Mouse (Mus musculus) monocyte, adult 5-6 weeks (primary cell): Measurements from ENCODE around the gene Bmt2. TPM values are rescaled to one million over a fixed set of nuclear protein-coding genes. Genes with fewer than 3 reads are reported as not detected.

Experiments
- ATAC-seq: fragments of 153-309, 156-312 bp; replicated peaks from 2 replicates; pipeline ENCODE4 v1.8.0; 2017; ENCODE audit warnings: mild to moderate bottlenecking; ENCODE audit not compliant: low TSS enrichment, insufficient number of reproducible peaks, severe bottlenecking, poor library complexity, low FRiP score
- total RNA-seq: library from RNA; stranded (forward); fragments of 200-1000, 200-491, 200-594 nt; gene quantifications from 3 replicates; pipeline ENCODE4 v1.2.3, GENCODE M21; 2017

The Bmt2 gene
- total RNA-seq, 1 experiment from 2014 or later, result 23.4 TPM

DNA sequence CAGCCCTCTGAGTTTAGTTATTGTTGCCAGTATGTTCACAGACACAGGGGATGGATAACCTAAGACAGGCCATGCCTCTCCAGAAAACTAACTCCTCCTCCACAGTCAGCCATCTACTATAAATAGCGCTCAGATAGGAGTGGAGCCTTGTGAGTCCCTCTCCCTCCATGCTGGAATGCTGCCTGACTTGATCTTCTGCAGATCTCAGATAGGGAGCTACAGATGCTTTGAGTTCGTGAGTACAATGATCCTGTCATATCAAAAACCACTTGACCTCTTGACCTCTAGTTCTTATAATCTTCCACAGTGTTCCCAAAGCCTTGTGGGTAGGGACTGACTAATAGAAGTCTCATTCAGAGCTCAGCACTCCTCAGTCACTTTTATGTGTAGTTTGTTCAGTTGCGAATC is 41.2 kb downstream of the Bmt2 start:
- ATAC-seq, result no peak

- no peak for ATAC-seq
Observed at GRCm38 (mm10) chr6:13632571-13632970, 45.2 kb downstream of the Bmt2 start.

- ATAC-seq, result no peak
Observed at GRCm38 (mm10) chr6:13630607-13631006, 47.2 kb downstream of the Bmt2 start.

DNA sequence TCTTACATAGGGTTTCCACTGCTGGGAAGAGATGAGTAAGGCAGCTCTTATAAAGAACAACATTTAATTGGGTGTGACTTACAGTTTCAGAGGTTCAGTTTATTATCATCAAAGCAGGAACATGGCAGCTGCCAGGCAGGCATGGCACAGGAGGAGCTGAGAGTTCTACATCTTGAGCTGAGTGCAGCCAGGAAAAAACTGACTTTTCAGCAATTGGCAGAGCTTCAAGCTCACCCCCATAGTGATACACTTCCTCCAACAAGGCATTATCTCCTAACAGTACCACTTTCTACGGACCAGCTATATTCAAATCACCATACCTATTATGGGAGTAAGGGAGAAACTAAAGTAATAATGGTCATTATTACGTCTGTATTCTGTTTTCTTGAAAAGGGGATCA is 58.1 kb downstream of the Bmt2 start:
- no peak for ATAC-seq

- no peak for ATAC-seq
Observed at GRCm38 (mm10) chr6:13617110-13617509, 60.7 kb downstream of the Bmt2 start.

- ATAC-seq, result no peak
Observed at GRCm38 (mm10) chr6:13614568-13614967, 63.2 kb downstream of the Bmt2 start.

- no peak for ATAC-seq
Observed at GRCm38 (mm10) chr6:13613671-13614070, 64.1 kb downstream of the Bmt2 start.

GRCm38 (mm10) chr6:13610869-13611268 is 66.9 kb downstream of the Bmt2 start:
- peak; percentile 53 for ATAC-seq

GRCm38 (mm10) chr6:13609353-13610140 is 68.2 kb downstream of the Bmt2 start:
- ATAC-seq, result no peak

DNA sequence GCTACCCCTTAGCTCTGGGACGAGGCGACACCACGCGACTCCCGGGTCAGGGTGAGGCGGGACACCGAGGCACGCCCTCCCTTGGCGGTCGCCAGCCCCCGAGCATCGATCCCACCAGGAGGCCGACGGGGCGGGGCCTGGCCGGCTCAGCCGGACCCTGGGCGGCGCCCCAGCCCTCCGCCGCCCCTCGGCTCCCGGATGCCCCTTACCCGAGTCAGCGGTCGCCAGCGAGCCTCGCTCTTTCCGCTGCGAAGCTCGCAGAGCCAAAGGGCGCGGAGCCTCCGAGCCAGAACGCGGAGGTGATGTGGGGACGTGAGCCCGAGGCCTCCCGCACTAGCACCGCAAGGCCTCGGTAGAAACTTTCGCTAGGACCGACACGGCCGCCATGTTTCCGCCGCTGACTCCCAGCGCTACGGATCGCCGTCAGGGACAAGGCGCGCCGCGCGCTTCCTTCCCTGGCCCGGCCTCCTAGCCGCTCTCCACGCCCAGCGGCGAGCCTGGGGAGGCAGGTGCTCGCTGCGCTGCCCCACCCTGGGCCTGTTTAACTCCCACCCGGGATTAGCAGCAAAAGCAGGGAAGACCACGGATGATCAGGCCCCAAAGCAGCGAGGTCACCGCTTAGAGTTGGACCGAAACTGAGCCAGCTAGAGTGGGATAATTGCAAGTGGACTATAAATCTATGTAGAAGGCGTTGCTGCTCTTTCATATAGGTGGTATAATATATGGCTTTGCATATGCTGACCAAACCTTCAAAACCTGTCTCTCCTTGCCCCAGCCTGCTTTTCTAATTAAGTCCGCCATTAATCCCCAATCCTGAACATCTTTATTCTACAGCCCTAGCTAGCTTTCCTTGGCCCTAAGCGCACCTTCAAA is 69.9 kb downstream of the Bmt2 start, which contains the start of gene Tmem168:
Gene Tmem168, minus strand, starts transcription at position 480 of the 873 bp plus-strand sequence.
- ATAC-seq, result peak; percentile 74

DNA sequence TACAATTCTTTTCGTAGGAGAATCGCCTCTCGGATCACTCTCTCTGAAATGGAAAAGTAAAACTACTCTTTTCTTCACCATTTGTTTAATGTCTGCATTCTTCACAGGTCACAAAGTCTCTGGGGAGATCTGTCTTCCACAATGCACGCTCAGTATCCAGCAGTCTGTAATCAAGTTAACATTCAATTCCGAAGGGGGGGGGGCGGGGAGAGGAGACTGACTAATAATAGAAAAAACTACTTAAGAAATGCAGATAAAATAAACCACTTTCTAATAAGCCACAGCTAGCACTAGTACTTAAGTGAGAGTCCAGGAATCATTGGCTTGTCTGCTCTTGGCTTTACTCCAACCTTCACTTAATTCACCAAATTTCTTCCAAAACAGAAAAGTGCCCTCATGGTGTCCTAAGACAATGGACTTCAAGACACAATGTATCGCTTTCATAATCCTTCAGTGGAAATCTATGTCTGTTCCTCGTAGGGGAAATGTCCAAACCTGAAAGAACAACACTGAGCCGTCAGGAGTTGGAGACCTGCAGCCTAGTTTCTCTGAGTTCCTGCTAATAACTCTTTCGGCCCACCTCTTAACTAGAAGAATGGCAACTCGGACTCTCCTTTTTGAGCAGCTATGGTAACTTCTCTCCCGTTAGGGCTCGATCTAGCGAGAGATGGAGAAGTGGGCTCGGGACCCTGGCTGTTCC is 70.7 kb downstream of the Bmt2 start:
- ATAC-seq, result no peak

GRCm38 (mm10) chr6:13606394-13606793 is 71.4 kb downstream of the Bmt2 start:
- ATAC-seq, result no peak

DNA sequence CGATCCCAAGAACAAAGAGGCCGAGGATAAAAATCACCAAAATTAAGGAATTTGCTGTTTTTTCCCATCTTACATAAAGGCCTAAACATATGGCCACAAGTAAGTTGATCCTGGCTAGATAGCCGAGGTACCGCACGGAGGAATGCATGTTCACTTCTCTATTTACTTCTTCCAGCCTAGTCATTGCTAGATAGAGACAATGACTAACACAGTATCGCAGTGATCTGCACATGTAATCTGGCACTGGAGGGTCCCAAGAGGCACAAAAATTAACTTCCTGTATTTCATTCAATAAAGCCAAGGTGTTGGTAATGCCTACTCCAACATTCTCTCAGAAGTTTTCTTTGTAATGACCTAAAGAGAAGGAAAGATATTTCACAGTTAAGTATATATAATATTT is 74.6 kb downstream of the Bmt2 start:
- no peak for ATAC-seq

GRCm38 (mm10) chr6:13601587-13601986 is 76.2 kb downstream of the Bmt2 start:
- ATAC-seq, result peak; percentile 90

- no peak for ATAC-seq
Observed at GRCm38 (mm10) chr6:13598239-13598923, 79.4 kb downstream of the Bmt2 start.

GRCm38 (mm10) chr6:13592729-13593345 is 84.9 kb downstream of the Bmt2 start:
- ATAC-seq, result no peak

DNA sequence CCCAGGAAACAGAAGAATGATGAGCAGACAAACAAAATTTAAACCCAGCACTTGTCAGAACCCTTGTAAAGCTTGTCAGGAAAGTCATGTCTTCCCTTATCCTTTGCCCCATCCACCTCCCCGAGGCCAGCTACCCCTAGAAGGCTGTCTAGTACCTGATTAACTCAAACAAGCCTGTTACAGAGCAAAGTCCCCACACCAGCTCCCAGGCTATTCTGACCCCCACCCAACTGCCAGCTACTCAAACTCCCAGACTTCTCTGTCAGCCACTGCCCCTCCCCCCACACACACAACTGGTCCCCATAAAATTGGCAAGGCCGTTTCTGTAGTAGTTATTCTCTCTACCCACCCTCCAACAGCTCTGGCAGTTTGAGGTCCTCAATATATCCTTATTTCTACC is 91.2 kb downstream of the Bmt2 start:
- no peak for ATAC-seq

- ATAC-seq, result no peak
Observed at GRCm38 (mm10) chr6:13586154-13586553, 91.6 kb downstream of the Bmt2 start.
